Mouse (Mus musculus) A20 (cell line): ENCODE measurements around the gene Bicral.
"Not testable (repeated sequence)": the region's sequence is repeated elsewhere in the genome, so short reads cannot be mapped to it uniquely, and the experiment has no call there.

ENCODE experiments used
- DNase-seq: peaks from one replicate; pipeline ENCODE4 v3.0.0-alpha.2; 2011; ENCODE audit warnings: low read depth, low spot score

Bicral gene

DNA sequence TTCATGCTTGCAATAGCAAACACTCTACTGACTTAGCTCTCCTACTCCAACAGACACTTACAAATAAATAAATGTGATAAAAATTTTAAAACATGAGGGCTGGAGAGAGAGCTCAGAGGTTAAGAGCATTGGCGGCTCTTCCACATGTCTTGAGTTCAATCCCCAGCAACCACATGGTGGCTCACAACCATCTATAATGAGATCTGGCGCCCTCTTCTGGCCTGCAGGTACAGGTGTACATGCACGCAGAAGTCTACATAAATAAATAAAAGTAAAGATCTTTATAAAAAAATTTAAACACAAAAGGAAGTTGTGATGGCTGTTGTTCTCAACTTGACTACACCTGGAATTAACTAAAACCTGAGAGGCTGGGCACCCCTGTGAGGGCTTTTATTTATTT, 17.3 kb upstream of the Bicral start:
- peak; percentile 53 for DNase-seq

DNA sequence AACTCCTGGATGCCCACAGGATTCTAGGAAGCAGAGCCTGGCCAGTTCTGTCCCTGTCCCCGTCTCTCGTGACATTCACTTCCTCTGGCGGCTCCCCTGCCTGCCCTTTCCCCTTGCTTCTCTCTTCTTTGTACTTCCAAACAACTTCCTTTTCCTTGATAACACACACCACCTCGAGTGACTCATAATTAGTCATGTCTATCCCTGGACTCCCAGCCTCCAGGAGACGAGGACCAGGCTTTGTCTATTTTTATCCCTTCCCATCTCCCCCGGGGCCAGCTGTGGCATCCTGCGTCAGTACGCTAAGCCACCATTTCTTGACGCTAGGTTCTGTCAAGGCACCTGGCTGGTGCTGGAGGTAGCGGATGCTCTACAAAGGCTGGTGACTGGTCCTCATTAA, 15.9 kb upstream of the Bicral start:
- DNase-seq, result no peak

DNA sequence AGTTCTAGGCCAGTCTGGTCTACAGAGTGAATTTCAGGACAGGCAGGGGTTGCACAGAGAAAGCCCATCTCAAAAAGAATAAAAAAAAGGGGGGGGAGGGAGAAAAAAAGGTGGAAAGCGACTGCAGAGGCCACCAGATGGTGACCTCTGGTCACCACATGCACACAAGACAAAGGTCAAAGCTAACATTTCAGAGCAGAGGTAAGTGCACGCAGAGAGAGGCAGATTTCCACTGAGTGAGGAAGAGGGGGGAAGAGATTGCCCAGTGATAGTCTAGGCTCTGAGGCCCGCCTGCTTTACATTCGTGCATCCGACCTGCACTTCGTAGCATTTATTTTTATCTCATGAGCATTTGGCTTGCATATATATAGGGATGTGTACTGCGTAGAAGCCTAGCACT, 14.5 kb upstream of the Bicral start:
- no peak for DNase-seq

DNA sequence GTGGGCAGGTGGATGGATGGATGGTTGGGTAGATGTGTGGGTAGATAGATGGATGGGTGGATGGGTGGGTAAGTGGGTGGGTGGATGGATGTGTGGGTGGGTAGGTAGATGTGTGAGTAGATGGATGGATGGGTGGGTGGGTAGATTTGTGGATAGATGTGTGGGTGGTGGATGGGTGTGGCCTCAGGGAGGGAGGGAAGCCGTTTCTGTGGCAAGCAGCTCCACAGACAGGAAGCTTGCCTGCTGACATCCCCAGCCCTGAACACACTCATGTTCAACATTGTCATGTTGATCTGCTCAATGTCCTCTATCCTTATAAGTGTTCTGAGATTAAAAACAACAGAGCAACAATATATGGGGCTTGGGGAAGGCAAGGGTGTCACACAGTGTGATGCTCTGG, 12.6 kb upstream of the Bicral start:
- no peak for DNase-seq

DNA sequence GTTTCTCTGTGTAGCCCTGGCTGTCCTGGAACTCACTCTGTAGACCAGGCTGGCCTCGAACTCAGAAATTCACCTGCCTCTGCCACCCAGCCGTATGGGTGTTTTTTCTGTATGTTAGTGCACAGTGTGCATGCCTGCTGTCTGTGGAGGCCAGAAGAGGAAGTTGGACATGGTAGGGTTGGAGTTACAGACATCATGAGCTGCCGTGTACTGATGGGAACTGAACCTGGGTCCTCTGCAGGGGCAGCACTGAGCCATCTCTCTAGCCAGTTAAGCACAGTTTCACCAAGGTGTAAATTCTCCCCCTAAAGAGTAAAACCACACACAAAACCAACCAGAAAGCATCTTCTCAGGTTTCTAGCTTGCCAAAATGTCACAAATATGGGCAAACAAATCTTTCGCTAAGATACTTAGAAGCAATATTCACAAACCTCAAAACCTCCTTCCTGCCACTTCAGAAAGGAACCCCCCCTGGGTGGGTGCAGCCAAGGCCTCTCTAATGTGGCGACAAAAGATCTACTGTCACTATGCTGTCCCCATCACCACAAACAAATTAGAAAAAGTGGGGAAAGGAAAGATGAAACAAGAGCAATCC, 12.0 kb upstream of the Bicral start:
- peak; percentile 65 for DNase-seq

DNA sequence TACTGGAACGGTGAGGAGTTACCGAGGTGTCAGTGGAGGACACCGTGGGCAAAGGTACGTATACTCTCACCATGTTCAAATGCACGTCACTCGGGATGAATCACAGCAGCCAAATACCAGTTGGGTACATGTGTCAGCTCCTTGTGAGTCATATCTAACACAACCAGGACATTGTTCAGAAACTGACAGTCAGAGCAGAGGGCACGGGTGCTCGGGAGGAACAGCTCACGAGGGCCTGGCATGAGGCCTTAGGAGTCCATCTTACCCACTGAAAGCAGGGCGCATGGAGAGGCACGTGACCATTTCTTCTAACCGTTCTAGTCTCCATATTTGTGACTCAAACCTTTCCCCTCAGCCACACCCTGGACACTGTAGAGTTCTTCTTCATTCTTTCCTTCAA, 8.6 kb upstream of the Bicral start:
- no peak for DNase-seq

DNA sequence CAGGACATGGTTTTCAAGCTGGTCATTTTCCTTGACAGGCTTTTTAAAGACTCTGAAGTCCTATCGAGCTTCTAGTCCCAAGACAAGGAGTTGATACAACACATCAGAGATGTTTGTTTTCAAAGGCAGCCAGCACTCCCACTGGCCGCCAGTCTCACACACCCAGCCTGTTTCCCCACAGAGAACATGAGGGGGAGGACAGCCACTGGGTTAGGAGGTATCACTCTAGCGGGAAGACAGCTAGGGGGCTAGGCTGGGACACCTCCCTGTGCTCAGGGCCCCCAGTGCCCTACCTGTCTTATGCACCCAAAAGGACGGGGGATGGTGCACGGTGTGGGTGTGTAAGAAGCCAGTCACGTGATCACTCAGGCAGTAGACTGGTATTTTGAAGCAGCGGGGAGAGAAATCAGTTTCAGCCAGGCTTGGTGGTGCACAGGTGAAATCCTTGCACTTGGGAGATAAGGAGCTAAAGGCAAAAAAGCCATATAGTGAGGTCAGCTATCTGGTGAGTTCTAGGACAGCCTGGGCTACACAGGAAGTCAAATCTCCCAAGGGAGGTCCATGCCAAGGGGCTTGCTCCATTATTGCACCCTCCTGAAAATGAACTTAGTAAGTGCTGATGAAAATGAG, 6.4 kb upstream of the Bicral start:
- DNase-seq, result no peak

DNA sequence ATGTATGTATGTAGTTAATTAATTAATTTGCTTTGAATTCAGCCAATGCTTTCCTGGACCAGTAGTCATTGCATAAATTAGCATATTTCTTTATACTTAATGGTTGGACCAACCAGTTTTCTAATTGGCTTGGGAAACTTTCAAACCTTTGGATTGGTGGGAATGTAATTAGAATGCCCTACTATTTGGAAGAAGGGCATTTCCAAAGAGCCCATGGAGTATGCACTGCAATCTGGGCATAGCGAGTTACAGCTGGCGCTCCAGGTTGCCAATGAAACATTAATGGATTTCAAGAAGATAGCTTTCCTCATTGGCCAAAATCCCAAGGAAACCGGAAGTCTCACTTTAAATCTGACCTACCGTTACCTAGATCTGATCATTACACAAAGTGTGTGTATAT, 1.8 kb upstream of the Bicral start:
- no peak for DNase-seq

DNA sequence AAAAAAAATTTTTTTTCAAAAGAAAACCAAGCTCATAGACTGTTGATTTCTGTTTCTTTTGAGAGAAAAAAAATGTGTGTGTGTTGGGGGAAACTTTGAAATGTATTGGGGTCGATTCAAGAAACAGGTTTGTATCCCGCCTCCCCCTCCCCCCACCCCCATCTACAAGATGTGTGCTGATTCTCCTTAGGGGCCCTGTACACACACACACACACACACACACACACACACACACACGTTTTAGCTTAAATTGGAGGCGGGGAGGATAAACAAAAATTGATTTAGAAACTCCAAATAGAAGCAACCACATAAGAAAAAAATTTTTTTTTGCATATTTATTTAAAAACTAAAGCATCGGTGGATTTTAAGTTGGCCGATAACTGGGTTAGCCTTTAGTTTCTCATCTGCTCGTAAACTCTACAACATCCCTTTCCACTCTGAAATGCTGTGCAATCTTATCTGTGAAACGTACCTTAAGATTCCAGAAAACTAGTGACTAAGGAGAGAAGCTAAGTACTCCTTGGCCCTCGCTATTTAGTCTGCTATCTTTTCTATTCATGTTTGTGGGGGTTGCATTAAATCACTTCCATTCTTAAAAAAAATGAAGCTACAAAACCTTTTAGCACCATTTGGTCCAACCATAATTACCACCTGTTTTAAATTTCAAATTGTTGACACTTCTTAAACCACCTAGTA, 615 bp upstream of the Bicral start:
- DNase-seq, result peak; percentile 87

DNA sequence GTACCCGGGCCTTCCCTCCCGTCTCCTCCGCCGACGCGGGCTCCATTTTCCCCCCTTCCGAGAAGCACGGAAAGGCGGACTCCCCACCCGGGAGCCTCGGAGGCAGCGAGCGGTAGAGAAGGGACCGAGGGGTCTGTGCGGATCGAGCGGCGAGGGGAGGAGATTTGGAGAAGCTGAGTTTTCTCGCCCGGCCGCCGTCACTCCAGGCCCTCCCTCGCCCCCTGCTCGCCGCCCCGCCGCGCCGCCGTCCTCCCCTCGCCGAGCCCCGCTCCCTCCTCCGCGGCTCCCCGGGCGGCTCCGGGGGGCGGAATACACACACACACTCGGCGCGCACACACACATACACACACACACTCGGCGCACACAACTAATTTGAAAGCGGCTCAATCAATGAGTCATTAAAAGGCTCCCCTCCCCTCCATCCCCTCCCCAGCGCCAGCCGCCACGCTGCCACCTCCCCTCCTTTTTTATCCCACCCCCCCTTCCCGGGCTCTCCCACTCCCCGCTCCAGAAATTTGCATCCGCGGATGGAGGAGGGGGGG, 850 bp downstream of the Bicral start:
- DNase-seq, result peak; percentile 81

DNA sequence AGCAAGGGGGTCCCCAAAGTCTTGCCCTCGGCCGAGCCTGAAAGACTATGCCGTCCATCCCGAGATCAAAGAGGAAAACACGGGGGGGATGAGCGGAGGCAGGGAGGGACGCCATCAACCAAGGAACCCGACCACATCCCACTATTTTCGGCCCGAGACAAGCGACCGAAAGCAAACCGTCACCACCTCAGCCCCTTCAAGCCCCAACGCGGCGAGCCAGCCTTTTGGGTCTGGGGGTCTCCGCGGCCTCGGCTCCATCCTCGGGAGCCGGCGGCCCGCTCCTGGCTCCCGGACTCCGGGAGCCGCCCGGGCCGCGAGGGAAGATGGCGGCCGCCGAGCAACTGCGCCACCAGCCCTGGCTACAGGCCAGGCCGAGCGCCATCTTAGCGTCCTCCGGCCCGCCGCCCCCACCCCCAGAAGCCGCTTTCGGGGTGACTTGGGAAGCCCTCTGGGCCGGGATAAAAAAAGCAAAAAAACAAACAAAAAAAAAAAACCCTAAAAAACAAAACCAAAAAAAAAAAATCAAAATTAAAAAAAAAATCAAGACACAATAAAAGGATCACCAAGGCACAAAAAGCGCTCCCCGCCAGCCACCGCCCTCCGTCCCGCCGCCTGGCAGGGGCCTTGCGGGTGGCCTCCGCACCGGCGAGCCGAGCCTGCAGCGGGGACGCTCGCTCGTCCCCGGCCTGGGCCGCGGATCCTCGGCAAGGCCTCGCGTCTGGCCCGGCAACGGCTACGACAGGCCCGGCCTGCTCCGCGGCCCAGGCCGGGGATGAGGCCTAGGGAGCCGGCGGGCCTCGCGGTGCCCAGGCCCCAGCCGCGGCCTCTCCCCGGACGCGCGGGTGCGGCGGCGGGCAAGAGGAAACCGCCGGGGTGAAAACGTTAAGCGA, 1.6 kb downstream of the Bicral start:
- peak; percentile 75 for DNase-seq

DNA sequence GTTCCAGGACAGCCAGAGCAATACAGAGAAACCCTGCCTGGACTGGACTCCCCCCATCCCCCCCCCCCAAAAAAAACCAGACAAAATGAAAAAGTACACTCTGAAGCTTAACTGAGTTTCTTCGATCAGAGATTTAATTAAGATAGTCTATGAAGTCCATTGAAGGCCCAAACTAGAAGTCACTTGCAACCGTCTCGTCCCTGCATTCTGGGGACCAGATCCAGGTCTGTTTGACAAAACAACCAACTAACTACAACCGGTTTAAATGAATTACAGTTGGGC, 2.2 kb downstream of the Bicral start:
- no peak for DNase-seq

DNA sequence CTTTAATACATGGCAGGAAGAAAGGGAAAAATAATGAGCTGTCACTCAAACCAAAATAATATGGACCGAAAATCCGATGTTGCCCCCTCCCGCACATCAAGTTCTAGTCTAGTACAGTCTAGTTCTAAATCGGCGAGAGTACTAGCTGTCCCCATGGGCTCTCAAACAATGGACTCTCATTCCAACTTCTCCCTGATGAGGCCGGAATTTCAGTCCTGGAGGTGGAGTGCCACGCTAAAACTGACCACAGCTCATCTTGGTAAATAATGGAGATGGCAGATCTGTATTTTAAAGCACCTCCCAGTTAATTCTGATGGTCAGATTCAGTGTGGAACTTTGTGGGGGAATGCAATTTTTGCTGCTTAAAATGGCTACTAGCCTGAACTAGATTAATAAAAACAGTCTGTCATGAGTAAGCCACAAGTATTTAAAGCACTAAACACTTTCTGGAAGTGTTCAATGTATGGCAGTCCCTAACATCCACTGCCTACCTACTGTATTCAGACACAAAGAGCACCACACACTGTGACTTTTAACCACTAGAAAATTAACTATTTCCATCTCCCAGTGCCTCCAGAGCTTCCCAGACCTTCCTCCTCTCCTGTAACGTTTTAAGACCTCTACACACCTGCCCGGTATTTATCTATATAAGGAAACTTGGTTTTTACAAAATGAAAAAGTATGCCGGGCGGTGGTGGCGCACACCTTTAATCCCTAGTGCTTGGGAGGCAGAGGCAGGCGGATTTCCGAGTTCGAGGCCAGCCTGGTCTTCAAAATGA, 2.8 kb downstream of the Bicral start:
- peak; percentile 75 for DNase-seq

DNA sequence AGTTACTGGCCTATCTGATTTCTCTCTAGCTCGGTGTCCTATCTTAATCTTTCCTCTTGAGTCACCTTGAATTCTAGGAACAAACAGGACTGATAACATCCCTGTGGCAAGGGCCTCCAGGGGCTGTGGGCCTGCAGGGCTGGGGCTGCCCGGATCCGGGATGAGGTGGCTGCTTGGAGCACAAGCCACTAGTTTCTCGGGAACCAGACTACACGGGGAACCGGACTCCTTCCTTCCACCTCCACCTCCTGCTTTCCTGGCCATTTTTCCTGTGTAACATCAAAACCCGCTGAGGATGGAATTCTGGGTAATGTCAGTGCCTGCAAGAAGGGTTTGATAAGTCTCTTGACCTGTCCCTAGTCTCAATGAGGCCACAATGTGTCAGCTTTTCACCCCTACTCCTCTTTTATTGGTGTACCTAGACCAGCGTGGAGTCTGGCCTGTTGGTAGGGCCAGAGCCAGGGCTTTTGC, 3.6 kb downstream of the Bicral start:
- peak; percentile 63 for DNase-seq

DNA sequence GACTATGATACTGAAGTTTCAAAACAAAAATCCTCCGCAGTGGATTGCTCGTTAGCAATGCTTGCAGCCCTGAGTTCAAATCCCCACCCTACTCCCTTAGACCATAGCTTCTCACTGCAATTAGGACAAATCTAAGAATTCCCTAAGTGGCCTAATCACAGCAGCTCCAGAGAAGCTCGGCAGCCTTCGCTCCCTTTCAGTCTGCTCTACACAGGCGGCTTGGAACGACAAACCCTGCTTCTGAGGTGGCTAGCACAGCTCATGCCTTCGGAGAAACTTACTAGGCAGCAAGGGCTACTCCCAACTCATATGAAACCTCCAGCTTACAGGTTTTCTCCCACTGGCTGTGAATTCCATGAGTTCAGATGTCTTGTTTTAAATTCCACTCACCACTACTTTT, 4.2 kb downstream of the Bicral start:
- no peak for DNase-seq

DNA sequence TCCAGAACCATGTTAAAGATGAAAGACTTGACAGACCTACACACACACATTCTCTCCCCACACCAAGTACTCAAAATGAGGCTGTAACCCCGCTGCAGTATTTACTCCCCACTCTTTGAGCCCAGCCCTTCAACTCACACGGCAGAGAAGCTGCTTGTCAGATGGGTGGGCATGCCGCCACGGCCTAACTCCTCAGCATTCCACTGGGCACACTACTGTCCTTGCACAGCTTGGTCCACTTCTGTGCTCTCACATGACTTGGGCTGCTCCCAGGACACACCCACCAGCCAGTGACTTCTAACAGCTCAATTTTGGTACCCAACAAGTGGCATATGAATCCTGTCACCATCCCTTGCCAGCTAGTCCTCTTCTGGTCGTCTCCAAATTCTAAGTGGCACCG, 5.0 kb downstream of the Bicral start:
- DNase-seq, result peak; percentile 82

DNA sequence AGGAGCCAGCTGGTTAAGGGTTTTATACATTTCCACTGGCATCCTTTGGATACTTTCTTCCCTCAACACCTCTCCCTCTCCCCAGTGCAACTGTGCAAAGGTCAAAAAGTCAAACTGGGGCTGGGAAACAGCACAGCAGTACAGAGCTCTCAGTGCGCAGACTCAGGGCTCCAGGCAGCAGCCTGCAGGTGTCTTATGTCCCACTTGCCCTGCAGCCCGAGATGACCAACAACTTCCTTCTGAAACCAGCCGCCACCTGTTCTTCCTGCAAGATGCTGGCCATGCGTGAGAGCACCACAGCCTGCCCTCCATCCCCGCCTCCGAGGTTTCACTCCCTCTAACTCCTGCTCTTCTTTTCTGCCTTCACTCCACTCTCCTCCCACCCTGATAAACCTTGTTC, 5.6 kb downstream of the Bicral start:
- DNase-seq, result peak; percentile 95

DNA sequence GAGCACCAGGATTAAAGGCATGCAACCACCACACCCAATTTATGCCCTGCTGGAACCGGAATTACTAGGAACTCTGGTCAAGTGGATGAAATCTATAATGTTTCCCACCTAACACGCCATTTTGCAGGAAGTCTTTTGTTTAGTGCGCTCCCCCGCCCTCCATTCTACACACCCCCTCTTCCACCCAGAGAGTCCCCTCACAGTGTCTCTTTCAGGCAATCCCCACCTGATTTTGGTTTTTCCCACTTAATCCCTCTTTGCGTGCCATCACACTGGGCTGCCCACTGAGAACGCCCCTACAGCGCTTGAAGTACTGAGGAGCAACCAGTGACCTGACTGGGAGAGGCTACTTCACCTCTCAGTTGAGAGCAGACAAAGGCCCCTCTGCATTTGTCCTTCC, 11.1 kb downstream of the Bicral start:
- DNase-seq, result no peak

DNA sequence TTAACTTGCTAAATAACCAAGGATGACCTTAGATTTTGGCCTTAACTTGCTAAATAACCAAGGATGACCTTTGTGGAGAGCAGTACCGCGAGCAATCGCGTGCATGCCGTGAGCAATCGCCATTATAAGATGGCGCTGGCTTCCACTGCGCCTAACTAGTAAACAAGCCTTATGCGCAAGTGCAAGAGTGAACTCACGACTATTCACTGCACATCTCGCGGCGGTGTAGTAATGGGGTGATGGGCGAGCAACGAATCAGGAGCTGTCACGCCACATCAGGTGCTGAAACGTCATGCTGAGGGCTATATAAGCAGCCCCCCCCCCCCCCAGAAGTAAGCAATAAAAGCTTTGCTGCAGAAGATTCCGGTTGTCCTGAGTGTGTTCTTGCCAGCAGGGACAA, 11.7 kb downstream of the Bicral start:
- DNase-seq, result not testable (repeated sequence)

DNA sequence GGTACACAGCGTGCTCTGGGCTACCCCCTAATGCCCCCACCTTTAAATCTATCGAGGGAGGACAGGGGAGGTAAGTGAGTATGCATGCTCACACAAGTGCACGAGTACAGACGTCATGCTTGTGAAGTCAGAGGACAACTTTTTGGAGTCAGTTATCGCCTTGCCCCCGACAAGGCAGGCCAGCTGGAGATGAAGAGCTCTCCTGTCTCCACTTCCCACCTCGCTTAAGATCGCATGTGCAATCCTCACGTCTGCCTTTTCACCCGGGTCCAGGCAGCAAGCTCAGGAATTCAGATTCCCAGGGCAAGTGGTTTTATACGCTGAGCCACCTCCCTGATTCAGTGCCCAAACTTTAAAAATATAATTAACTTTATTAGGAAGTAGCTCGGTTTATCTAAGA, 13.0 kb downstream of the Bicral start:
- DNase-seq, result no peak

DNA sequence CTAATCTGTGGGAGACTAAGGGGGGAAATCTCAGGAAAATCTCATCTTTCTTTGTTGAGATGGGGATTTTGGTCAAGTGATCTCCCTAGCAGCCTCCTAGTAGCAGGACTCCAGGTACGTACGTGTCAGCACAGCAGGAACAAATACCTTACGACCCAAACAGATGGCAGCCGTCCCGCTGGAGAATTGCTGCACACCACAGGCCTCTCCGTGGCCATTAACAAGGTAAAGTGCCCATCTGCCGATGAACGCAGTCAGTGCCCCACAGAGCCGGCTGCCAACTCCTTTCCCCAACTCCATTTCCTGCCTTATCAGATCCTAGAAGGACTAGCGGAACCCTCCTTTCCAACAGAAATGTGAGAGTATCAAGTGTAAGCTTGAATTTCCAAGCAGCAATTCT, 13.5 kb downstream of the Bicral start:
- DNase-seq, result no peak
